Mouse (Mus musculus): ENCODE data around the gene Dcbld1. TPM values are rescaled to one million over a fixed set of nuclear protein-coding genes. Genes with fewer than 3 reads are reported as not detected.
"Not testable (repeated sequence)": the region's sequence is repeated elsewhere in the genome, so short reads cannot be mapped to it uniquely, and the experiment has no call there.

Dcbld1 gene
- polyA plus RNA-seq, 1 experiment from 2014 or later = 28.3 TPM

DNA sequence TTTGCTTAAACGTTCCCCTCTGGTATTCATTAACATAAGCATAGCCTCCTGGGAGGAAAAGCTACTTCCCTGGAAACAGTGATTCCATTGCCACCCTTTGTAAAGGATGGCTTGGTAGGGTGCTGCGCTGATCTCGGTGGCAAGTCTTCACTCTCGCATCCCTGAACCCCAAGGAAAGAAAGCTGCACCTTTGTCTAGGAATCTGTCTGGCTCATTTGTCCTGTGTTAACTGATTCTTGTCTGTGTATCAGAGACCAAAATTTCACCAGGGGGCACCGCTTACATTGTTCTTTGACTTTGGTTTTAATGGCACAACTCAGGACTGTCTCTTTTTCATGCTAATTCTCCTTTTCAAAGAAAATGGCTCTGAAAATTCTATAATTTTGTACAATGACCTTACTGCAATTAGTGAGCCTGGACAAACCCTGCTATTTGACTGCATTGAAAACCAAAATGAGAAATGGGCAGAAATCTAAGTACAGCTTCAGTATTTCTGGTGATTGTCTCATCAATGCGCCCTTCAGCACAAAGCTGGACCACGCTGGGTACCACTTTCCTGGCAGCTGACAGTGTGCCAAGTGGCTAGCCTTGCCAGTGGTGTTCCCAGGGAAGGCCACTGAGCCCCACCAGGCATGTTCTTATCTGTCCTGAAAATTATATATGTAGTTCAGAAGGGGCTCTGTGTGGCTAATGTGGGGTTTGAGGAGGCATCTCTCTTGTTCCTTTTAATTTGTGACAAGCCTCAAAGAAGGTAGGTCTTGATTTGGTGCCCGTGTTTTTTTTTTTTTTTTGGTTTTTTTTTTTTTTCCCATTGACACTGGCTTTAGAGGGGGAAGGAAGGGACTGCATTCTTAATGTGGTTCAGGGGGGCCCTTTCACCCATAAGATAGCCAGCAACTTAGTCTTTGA lies 40.8 kb downstream of the Dcbld1 start:
- 52% methylated on average over 8 of the region's 8 CpGs for whole genome bisulfite sequencing

GRCm38 (mm10) chr10:52274910-52275604 lies 41.6 kb downstream of the Dcbld1 start:
- DNase-seq (ENCODE audit: low spot score) = no peak
- H3K27ac ChIP-seq = no peak overlapping the region
- H3K4me3 ChIP-seq = no peak overlapping the region
- 62% methylated on average over 15 of the region's 15 CpGs for WGBS
- peaks cover 16% of the 10 kb centered on the region for H3K4me1 ChIP-seq
- no peaks in the 10 kb centered on the region for H3K27me3 ChIP-seq (ENCODE audit: low read depth, poor library complexity, severe bottlenecking)
- no peaks in the 10 kb centered on the region for H3K36me3 ChIP-seq
- H3K9me3 ChIP-seq (replicated peaks) = no peaks in the 10 kb centered on the region

More for the DNA sequence above, 40.8 kb downstream of the Dcbld1 start:
- Histone ChIP-seq H3K36me3 (no peaks in the 10 kb centered on the region), H3K27ac (no peak overlapping the region), H3K4me1 (peaks cover 16% of the 10 kb centered on the region), H3K4me3 (no peak overlapping the region), H3K27me3 (ENCODE audit: low read depth, poor library complexity, severe bottlenecking) (no peaks in the 10 kb centered on the region), H3K9me3 (replicated peaks) (no peaks in the 10 kb centered on the region)
- DNase-seq (ENCODE audit: low spot score) = no peak

GRCm38 (mm10) chr10:52276579-52276978 lies 43.2 kb downstream of the Dcbld1 start:
- Histone ChIP-seq H3K36me3 (no peaks in the 10 kb centered on the region), H3K27ac (no peak overlapping the region), H3K4me1 (peaks cover 16% of the 10 kb centered on the region), H3K27me3 (ENCODE audit: low read depth, poor library complexity, severe bottlenecking) (no peaks in the 10 kb centered on the region), H3K9me3 (replicated peaks) (no peaks in the 10 kb centered on the region), H3K4me3 (no peak overlapping the region)
- 89% methylated on average over 3 of the region's 3 CpGs for WGBS
- no peak for DNase-seq (ENCODE audit: low spot score)

DNA sequence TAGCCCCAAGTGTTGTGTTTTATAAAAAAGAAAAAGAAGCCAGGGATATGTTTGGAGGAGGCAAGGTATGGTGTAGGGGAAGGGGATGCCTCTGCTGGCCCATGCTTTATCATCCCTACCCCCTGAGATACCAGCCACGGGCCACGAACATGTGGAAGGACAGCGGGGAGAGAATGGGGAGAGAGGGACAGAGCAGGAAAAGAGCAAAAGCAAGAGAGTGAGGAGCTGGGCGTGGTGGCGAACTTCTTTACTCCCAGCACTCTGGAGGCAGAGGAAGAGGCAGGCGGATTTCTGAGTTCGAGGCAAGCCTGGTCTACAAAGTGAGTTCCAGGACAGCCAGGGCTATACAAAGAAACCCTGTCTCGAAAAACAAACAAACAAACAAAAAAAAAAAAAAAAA lies 44.1 kb downstream of the Dcbld1 start:
- not testable (repeated sequence) for H3K27ac ChIP-seq; H3K27me3 ChIP-seq (ENCODE audit: low read depth, poor library complexity, severe bottlenecking); H3K4me3 ChIP-seq; DNase-seq (ENCODE audit: low spot score); H3K36me3 ChIP-seq; H3K9me3 ChIP-seq (replicated peaks)
- peaks cover 16% of the 10 kb centered on the region for H3K4me1 ChIP-seq
- WGBS = 93% methylated on average over 8 of the region's 8 CpGs

- Histone ChIP-seq H3K36me3 (0 out of 2 replicates have a peak, but pooled peaks cover 3% of the 10 kb centered on the region), H3K4me3 (no peak overlapping the region), H3K4me1 (peaks cover 16% of the 10 kb centered on the region), H3K27ac (no peak overlapping the region), H3K27me3 (ENCODE audit: low read depth, poor library complexity, severe bottlenecking) (no peaks in the 10 kb centered on the region), H3K9me3 (replicated peaks) (no peaks in the 10 kb centered on the region)
- 63% methylated on average over 9 of the region's 9 CpGs for WGBS
- DNase-seq (ENCODE audit: low spot score) = no peak
Measured at GRCm38 (mm10) chr10:52278011-52278434, 44.6 kb downstream of the Dcbld1 start.

DNA sequence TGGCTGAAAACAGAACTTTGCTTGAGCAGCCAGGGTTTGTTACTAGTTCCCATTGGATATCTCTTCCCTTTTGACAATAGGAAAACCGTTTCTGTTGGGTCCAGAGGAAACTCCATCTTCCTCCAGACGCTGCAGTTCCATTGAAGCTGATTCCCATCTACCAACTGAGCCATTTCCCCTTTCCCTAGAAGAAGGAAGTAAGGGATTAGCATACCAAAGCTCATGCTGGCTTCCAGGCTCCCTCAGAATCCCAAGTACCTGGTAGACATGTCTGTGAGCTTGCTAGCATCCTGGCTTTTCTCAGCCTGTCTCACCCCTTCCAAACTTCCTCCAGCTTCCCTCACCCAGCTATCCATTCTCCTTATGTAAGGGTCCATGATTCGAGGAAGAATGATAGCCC lies 45.4 kb downstream of the Dcbld1 start:
- H3K27ac ChIP-seq = no peak overlapping the region
- DNase-seq (ENCODE audit: low spot score) = no peak
- 0 out of 2 replicates have a peak, but pooled peaks cover 3% of the 10 kb centered on the region for H3K36me3 ChIP-seq
- no peaks in the 10 kb centered on the region for H3K27me3 ChIP-seq (ENCODE audit: low read depth, poor library complexity, severe bottlenecking)
- peaks cover 15% of the 10 kb centered on the region for H3K4me1 ChIP-seq
- 63% methylated on average over 3 of the region's 3 CpGs for WGBS
- no peaks in the 10 kb centered on the region for H3K9me3 ChIP-seq (replicated peaks)
- no peak overlapping the region for H3K4me3 ChIP-seq

GRCm38 (mm10) chr10:52279876-52280275 lies 46.5 kb downstream of the Dcbld1 start:
- no peaks in the 10 kb centered on the region for H3K27me3 ChIP-seq (ENCODE audit: low read depth, poor library complexity, severe bottlenecking)
- H3K4me3 ChIP-seq = no peak overlapping the region
- peaks cover 9% of the 10 kb centered on the region for H3K4me1 ChIP-seq
- DNase-seq (ENCODE audit: low spot score) = no peak
- no peaks in the 10 kb centered on the region for H3K9me3 ChIP-seq (replicated peaks)
- H3K36me3 ChIP-seq = peaks cover 7% of the 10 kb centered on the region
- WGBS = 83% methylated on average over 4 of the region's 4 CpGs
- H3K27ac ChIP-seq = 0 out of 2 replicates have a peak overlapping the region, but pooled peaks have one; percentile 30

DNA sequence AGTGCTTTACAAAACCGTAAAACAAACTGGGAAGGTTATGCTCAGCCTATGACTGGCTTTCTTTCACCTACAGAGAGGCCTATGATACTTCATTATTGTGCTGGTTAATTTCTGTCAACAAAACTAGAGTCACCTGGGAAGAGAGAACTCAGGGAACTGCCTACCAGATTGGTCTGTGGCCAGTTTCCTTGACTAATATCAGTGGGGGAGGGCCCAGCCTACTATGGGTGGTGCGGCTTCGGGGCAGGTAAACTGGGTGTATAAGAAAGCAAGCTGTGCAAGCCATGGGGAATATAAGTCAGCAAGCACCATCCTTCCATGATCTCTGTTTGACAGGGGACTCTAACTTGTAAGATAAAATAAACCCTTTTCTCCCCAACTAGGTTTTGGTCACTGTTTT lies 47.2 kb downstream of the Dcbld1 start:
- Histone ChIP-seq H3K9me3 (replicated peaks) (no peaks in the 10 kb centered on the region), H3K4me1 (peaks cover 9% of the 10 kb centered on the region), H3K27ac (no peak overlapping the region), H3K36me3 (peaks cover 8% of the 10 kb centered on the region), H3K27me3 (ENCODE audit: low read depth, poor library complexity, severe bottlenecking) (no peaks in the 10 kb centered on the region), H3K4me3 (no peak overlapping the region)
- no peak for DNase-seq (ENCODE audit: low spot score)
- WGBS = 93% methylated on average over 3 of the region's 3 CpGs

- peaks cover 8% of the 10 kb centered on the region for H3K36me3 ChIP-seq
- H3K9me3 ChIP-seq (replicated peaks) = no peaks in the 10 kb centered on the region
- DNase-seq (ENCODE audit: low spot score) = no peak
- no peak overlapping the region for H3K27ac ChIP-seq
- no peaks in the 10 kb centered on the region for H3K27me3 ChIP-seq (ENCODE audit: low read depth, poor library complexity, severe bottlenecking)
- no peak overlapping the region for H3K4me3 ChIP-seq
- peaks cover 9% of the 10 kb centered on the region for H3K4me1 ChIP-seq
Measured at GRCm38 (mm10) chr10:52281337-52281736, 47.9 kb downstream of the Dcbld1 start.

DNA sequence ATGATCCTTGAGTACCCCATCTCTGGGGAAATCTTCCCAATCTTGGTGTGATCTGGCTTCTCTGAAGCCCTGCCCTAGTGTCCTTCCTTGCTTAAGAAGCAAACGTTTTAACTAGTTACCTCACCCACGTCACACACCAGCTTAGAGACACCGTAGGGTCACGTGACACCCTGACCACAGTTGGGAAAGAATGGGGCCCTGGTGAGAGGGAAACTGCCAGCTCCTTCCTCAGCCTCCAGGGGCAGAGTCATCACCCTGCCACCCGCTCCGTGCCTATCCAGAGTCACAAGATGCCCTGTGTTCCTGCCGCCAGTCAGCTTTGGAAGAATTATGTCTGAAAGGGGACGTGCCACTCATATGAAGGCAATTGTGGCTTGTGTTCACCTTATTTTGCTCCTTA lies 51.2 kb downstream of the Dcbld1 start:
- WGBS = 73% methylated on average over 8 of the region's 8 CpGs
- DNase-seq (ENCODE audit: low spot score) = no peak
- Histone ChIP-seq H3K4me1 (no peaks in the 10 kb centered on the region), H3K4me3 (no peak overlapping the region), H3K36me3 (peaks cover 12% of the 10 kb centered on the region), H3K27ac (no peak overlapping the region), H3K27me3 (ENCODE audit: low read depth, poor library complexity, severe bottlenecking) (no peaks in the 10 kb centered on the region), H3K9me3 (replicated peaks) (no peaks in the 10 kb centered on the region)

- Histone ChIP-seq H3K4me1 (no peaks in the 10 kb centered on the region), H3K36me3 (peaks cover 12% of the 10 kb centered on the region), H3K4me3 (no peak overlapping the region), H3K9me3 (replicated peaks) (no peaks in the 10 kb centered on the region), H3K27ac (no peak overlapping the region), H3K27me3 (ENCODE audit: low read depth, poor library complexity, severe bottlenecking) (no peaks in the 10 kb centered on the region)
- WGBS = 67% methylated on average over 5 of the region's 5 CpGs
- DNase-seq (ENCODE audit: low spot score) = no peak
Measured at GRCm38 (mm10) chr10:52287852-52288533, 54.6 kb downstream of the Dcbld1 start.

DNA sequence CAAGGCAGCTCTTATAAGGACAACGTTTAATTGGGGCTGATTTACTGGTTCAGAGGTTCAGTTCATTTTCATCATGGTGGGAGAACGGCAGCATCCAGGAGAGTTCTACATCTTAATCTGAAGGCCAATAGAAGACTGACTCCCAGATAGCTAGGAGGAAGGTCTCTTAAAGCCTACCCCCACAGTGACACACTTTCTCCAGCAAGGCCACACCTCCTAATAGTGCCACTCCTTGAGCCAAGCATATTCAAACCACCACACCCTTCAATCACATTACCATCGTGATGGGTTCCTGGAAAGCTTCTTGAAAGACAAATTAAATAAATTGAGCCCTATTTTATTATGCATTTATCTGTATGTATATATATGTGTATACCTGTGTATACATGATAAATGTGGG lies 55.8 kb downstream of the Dcbld1 start:
- Histone ChIP-seq H3K9me3 (replicated peaks) (no peaks in the 10 kb centered on the region), H3K27me3 (ENCODE audit: low read depth, poor library complexity, severe bottlenecking) (no peaks in the 10 kb centered on the region), H3K4me1 (no peaks in the 10 kb centered on the region), H3K36me3 (peaks cover 16% of the 10 kb centered on the region), H3K4me3 (no peak overlapping the region), H3K27ac (no peak overlapping the region)
- DNase-seq (ENCODE audit: low spot score) = no peak
- 93% methylated on average over 3 of the region's 3 CpGs for WGBS

GRCm38 (mm10) chr10:52292391-52292790 lies 59.0 kb downstream of the Dcbld1 start:
- not testable (repeated sequence) for H3K4me1 ChIP-seq; H3K27me3 ChIP-seq (ENCODE audit: low read depth, poor library complexity, severe bottlenecking); H3K27ac ChIP-seq; H3K4me3 ChIP-seq; DNase-seq (ENCODE audit: low spot score); H3K36me3 ChIP-seq; H3K9me3 ChIP-seq (replicated peaks)
- WGBS = 75% methylated on average over 1 of the region's 1 CpGs

All from limb, embryonic 10.5 days (tissue).